ENCODE assay signal across 8 mouse cellular contexts in genomic region chr9:73968641-73969121, GRCm38 (mm10). TPM values are rescaled to one million over a fixed set of nuclear protein-coding genes. Genes with fewer than 3 reads are reported as not detected.
DNase-seq lines count a peak whose midpoint lies in the region; ATAC-seq and TF ChIP-seq lines count a peak whose summit lies in the region.

Gene Unc13c (minus strand): TSS chr9:73968966.

- peak within 1 kb of the TSS; percentile 72 for H3K4me3 ChIP-seq in E14TG2a.4 (replicated peaks; ENCODE audit: low read length)
- peak within 1 kb of the TSS; percentile 15 for H3K4me3 ChIP-seq in embryonic fibroblast, embryonic 13.5 days (ENCODE audit: insufficient read depth, low read length)
- H3K4me3 ChIP-seq in hindbrain, embryonic 10.5 days, result peak within 1 kb of the TSS; percentile 48
- peak within 1 kb of the TSS; percentile 47 for H3K4me3 ChIP-seq in left cerebral cortex, adult 2 months
- peak within 1 kb of the TSS; percentile 46 for H3K4me3 ChIP-seq in midbrain, embryonic 16.5 days (ENCODE audit: low read depth, low read length)

- H3K36me3 ChIP-seq in E14TG2a.4 (ENCODE audit: insufficient read depth, low read length), result no peaks in the 10 kb centered on the region
- H3K36me3 ChIP-seq in hindbrain, embryonic 10.5 days, result no peaks in the 10 kb centered on the region
- no peaks in the 10 kb centered on the region for H3K36me3 ChIP-seq in midbrain, embryonic 16.5 days (ENCODE audit: control insufficient read depth, insufficient read depth, low read length)

- peaks cover 7% of the 10 kb centered on the region; the same call in 1 of the 2 replicates for H3K4me1 ChIP-seq in E14TG2a.4 (replicated peaks; ENCODE audit: low read depth, low read length)
- H3K4me1 ChIP-seq in embryonic fibroblast, embryonic 13.5 days (ENCODE audit: control insufficient read depth, insufficient read depth, low read length), result peaks cover 10% of the 10 kb centered on the region; the same call in 1 of the 2 replicates
- H3K4me1 ChIP-seq in hindbrain, embryonic 10.5 days (replicated peaks), result peaks cover 24% of the 10 kb centered on the region
- peaks cover 19% of the 10 kb centered on the region for H3K4me1 ChIP-seq in midbrain, embryonic 16.5 days (ENCODE audit: control insufficient read depth, insufficient read depth, low read length)

- peak within 1 kb of the TSS; percentile 66 for H3K4me2 ChIP-seq in midbrain, embryonic 16.5 days (ENCODE audit: low read length)

- no peak for TF ChIP-seq CTCF in E14TG2a.4 (conservative IDR thresholded peaks at IDR 0.05; ENCODE audit: low read length)
- 0 out of 2 replicates have a peak, but pooled peaks have one; percentile 13 for TF ChIP-seq CTCF in embryonic fibroblast, embryonic 13.5 days (IDR thresholded peaks at IDR 0.05; ENCODE audit: borderline replicate concordance, insufficient read depth, low read length)
- peak; percentile 32 for TF ChIP-seq CTCF in left cerebral cortex, adult 2 months (IDR thresholded peaks at IDR 0.05)

- peak; percentile 94 for ATAC-seq in midbrain, embryonic 16.5 days

- intact Hi-C loops in left cerebral cortex, adult 2 months (cut with DNase I), result no loop called here

- no peaks in the 10 kb centered on the region for H3K9me3 ChIP-seq in E14TG2a.4 (ENCODE audit: low read length)
- no peaks in the 10 kb centered on the region for H3K9me3 ChIP-seq in hindbrain, embryonic 10.5 days
- H3K9me3 ChIP-seq in midbrain, embryonic 16.5 days (replicated peaks; ENCODE audit: control insufficient read depth, low read length, poor library complexity, severe bottlenecking), result no peaks in the 10 kb centered on the region

- no peak for TF ChIP-seq POLR2A in embryonic fibroblast, embryonic 13.5 days (IDR thresholded peaks at IDR 0.05; ENCODE audit: low read depth, low read length)

- peak within 1 kb of the TSS; percentile 68 for H3K9ac ChIP-seq in midbrain, embryonic 16.5 days (ENCODE audit: low read depth, low read length)

- H3K27ac ChIP-seq in embryonic fibroblast, embryonic 13.5 days (ENCODE audit: insufficient read depth, low read length), result no peak within 1 kb of the TSS
- no peak within 1 kb of the TSS; the same call in 1 of the 2 replicates for H3K27ac ChIP-seq in hindbrain, embryonic 10.5 days
- H3K27ac ChIP-seq in left cerebral cortex, adult 2 months, result peak within 1 kb of the TSS; percentile 53; the same call in 1 of the 2 replicates
- H3K27ac ChIP-seq in midbrain, embryonic 16.5 days (ENCODE audit: low read length), result peak within 1 kb of the TSS; percentile 75

- peaks cover 10% of the 10 kb centered on the region for H3K27me3 ChIP-seq in E14TG2a.4 (ENCODE audit: insufficient read depth, low read length)
- peaks cover 68% of the 10 kb centered on the region for H3K27me3 ChIP-seq in hindbrain, embryonic 10.5 days (ENCODE audit: insufficient read depth, poor library complexity, severe bottlenecking)
- H3K27me3 ChIP-seq in midbrain, embryonic 16.5 days (ENCODE audit: control insufficient read depth, insufficient read depth, low read depth, low read length), result no peaks in the 10 kb centered on the region; the same call in 1 of the 2 replicates

- WGBS in hindbrain, embryonic 10.5 days, result under 1% methylated on average over 17 of the region's 17 CpGs
- 0% methylated on average over 17 of the region's 17 CpGs for WGBS in midbrain, embryonic 16.5 days

- DNase-seq in adrenal gland, postnatal 36 days, result peak; percentile 36 to 41
- peak; percentile 45 for DNase-seq in hindbrain, embryonic 10.5 days (ENCODE audit: low spot score)
- peak; percentile 31 to 39 for DNase-seq in left cerebral cortex, adult 2 months (ENCODE audit: extremely low spot score in 1 of 2, low spot score in 2 of 2)
- DNase-seq in urinary bladder, postnatal 14 days (ENCODE audit: low spot score), result peak; percentile 45
- no peak for DNase-seq in thymus, postnatal 10 days (ENCODE audit: low spot score in 2 of 2)

RNA-seq across cellular contexts. Expression of gene Unc13c, which starts in this region (rescaled TPM):
- 1 to 10 TPM; 1.1 to 1.2 TPM for total RNA-seq in adrenal gland, postnatal 36 days (2021)
- 1.3 and 1.4 TPM in 2 replicates for polyA plus RNA-seq in embryonic fibroblast, embryonic 13.5 days (2011; ENCODE audit: insufficient read length, low read depth, missing spikeins)
- 0.10 and 0.30 TPM in 2 replicates for polyA plus RNA-seq in hindbrain, embryonic 10.5 days (2016; fragmentation: Nextera tagmentation; extraction: Ambion mirVana)
- total RNA-seq in left cerebral cortex, adult 2 months (2021), result 10 to 100 TPM; 21.1 to 25.4 TPM
- 5.2 and 5.7 TPM in 2 replicates for polyA plus RNA-seq in midbrain, embryonic 16.5 days (2015; fragmentation: Nextera tagmentation; extraction: Ambion mirVana)

Comparison
In these comparisons a context has a peak if more than half of its experiments do, and no peak if none do; other contexts are left out.
1. RNA of gene Unc13c (total RNA-seq): 21.1 to 25.4 TPM in left cerebral cortex, adult 2 months; 1.1 to 1.2 TPM in adrenal gland, postnatal 36 days; every median in the first group is over 4 times any median in the second.
2. Peak in DNase-seq and H3K4me3 ChIP-seq in hindbrain, embryonic 10.5 days; RNA of the gene not detected or under 1 TPM.
3. H3K4me3 ChIP-seq: peak in every context shown above with its lines; median percentile 72 in E14TG2a.4; 48 in hindbrain, embryonic 10.5 days; 47 in left cerebral cortex, adult 2 months; 46 in midbrain, embryonic 16.5 days; 15 in embryonic fibroblast, embryonic 13.5 days.
4. DNase-seq: peak in adrenal gland, postnatal 36 days (2 of 2), left cerebral cortex, adult 2 months (2 of 2) and urinary bladder, postnatal 14 days (single experiment); none in thymus, postnatal 10 days (0 of 2).
5. H3K27ac ChIP-seq: peak in left cerebral cortex, adult 2 months (single experiment) and midbrain, embryonic 16.5 days (single experiment); none in embryonic fibroblast, embryonic 13.5 days (single experiment) and hindbrain, embryonic 10.5 days (single experiment).